Mouse (Mus musculus) neural tube, embryonic 13.5 days (tissue): Measurements from ENCODE around the gene Tulp4. TPM values are rescaled to one million over a fixed set of nuclear protein-coding genes. Genes with fewer than 3 reads are reported as not detected.

Source experiments
- ATAC-seq: fragments of 200-750 bp; cut with Nextera tagmentation; 2 replicates; pipeline ENCODE4 v1.8.0; 2017; ENCODE audit warnings: low read depth, mild to moderate bottlenecking, moderate TSS enrichment, moderate library complexity
- H3K27ac ChIP-seq: fragments of 300-500 bp; sonication (generic); replicated peaks from 2 replicates; pipeline ENCODE4 v1.5.1; 2015; ENCODE audit warnings: moderate library complexity, mild to moderate bottlenecking, inconsistent platforms
- H3K27me3 ChIP-seq: fragments of 300-500 bp; sonication (generic); 2 replicates; pipeline ENCODE4 v1.6.1; 2015; ENCODE audit warnings: mild to moderate bottlenecking, inconsistent platforms
- H3K36me3 ChIP-seq: fragments of 300-500 bp; sonication (generic); 2 replicates; pipeline ENCODE4 v1.6.1; 2015; ENCODE audit warnings: mild to moderate bottlenecking, inconsistent platforms
- H3K4me1 ChIP-seq: fragments of 300-500 bp; sonication (generic); replicated peaks from 2 replicates; pipeline ENCODE4 v1.6.1; 2015; ENCODE audit warnings: inconsistent platforms
- H3K4me2 ChIP-seq: fragments of 300-500 bp; sonication (generic); 2 replicates; pipeline ENCODE4 v1.6.1; 2015; ENCODE audit warnings: inconsistent platforms, mild to moderate bottlenecking, moderate library complexity
- H3K4me3 ChIP-seq: fragments of 300-500 bp; sonication (generic); 2 replicates; pipeline ENCODE4 v1.5.1; 2015; ENCODE audit warnings: mild to moderate bottlenecking, inconsistent platforms
- H3K9ac ChIP-seq: fragments of 300-500 bp; sonication (generic); 2 replicates; pipeline ENCODE4 v1.6.1; 2015; ENCODE audit warnings: moderate library complexity, mild to moderate bottlenecking, inconsistent platforms
- H3K9me3 ChIP-seq: fragments of 300-500 bp; sonication (generic); 2 replicates; pipeline ENCODE4 v1.6.1; 2016; ENCODE audit warnings: inconsistent platforms
- WGBS: fragments of 180-500 bp; shearing (Covaris S2); methylation state at CpG from one replicate; pipeline ENCODE4 v1.1.7; 2015; 5-methylcytosine and 5-hydroxymethylcytosine counted together
- polyA plus RNA-seq: library from polyadenylated mRNA; unstranded; fragments of >200 nt; fragmentation: Nextera tagmentation; extraction: Ambion mirVana; gene quantifications from 2 replicates; pipeline ENCODE4 v1.2.1, GENCODE M21; 2015

The Tulp4 gene
- polyA plus RNA-seq, 1 experiment from 2014 or later = 145 TPM

- H3K4me1 ChIP-seq = peaks cover 8% of the 10 kb centered on the region; the same call in 1 of the 2 replicates
- no peak overlapping the region for H3K4me2 ChIP-seq
- no peaks in the 10 kb centered on the region for H3K36me3 ChIP-seq
- no peak for ATAC-seq
- 89% methylated on average over 3 of the region's 3 CpGs for WGBS
- no peak overlapping the region for H3K4me3 ChIP-seq
- H3K27me3 ChIP-seq = 0 out of 2 replicates have a peak, but pooled peaks cover 3% of the 10 kb centered on the region
- no peak overlapping the region for H3K9ac ChIP-seq
- H3K9me3 ChIP-seq = no peaks in the 10 kb centered on the region
- no peak overlapping the region for H3K27ac ChIP-seq
These were observed 4.0 kb upstream of the Tulp4 start for GRCm38 (mm10) chr17:6102287-6102686.

- no peak overlapping the region for H3K9ac ChIP-seq
- WGBS = 84% methylated on average over 6 of the region's 6 CpGs
- no peak overlapping the region for H3K4me2 ChIP-seq
- no peaks in the 10 kb centered on the region for H3K36me3 ChIP-seq
- H3K9me3 ChIP-seq = no peaks in the 10 kb centered on the region
- 0 out of 2 replicates have a peak, but pooled peaks cover 3% of the 10 kb centered on the region for H3K27me3 ChIP-seq
- no peak overlapping the region for H3K4me3 ChIP-seq
- peaks cover 18% of the 10 kb centered on the region for H3K4me1 ChIP-seq
- no peak for ATAC-seq
- H3K27ac ChIP-seq = no peak overlapping the region
These were observed 2.7 kb upstream of the Tulp4 start for GRCm38 (mm10) chr17:6103566-6103965.

- peak overlapping the region; percentile 99 for H3K27ac ChIP-seq
- peaks cover 12% of the 10 kb centered on the region for H3K36me3 ChIP-seq
- H3K27me3 ChIP-seq = 0 out of 2 replicates have a peak, but pooled peaks cover 3% of the 10 kb centered on the region
- 0% methylated on average over 31 of the region's 50 CpGs for WGBS
- H3K4me1 ChIP-seq = peaks cover 45% of the 10 kb centered on the region
- peak overlapping the region; percentile 99 for H3K9ac ChIP-seq
- peak overlapping the region; percentile 87 for H3K4me2 ChIP-seq
- no peaks in the 10 kb centered on the region for H3K9me3 ChIP-seq
- ATAC-seq = peak; percentile 66
- peak overlapping the region; percentile 85 for H3K4me3 ChIP-seq
These were observed 871 bp downstream of the Tulp4 start for GRCm38 (mm10) chr17:6107015-6107601.

GRCm38 (mm10) chr17:6108175-6108574, 1.9 kb downstream of the Tulp4 start:
- peak overlapping the region; percentile 99; the same call in 1 of the 2 replicates for H3K27ac ChIP-seq
- H3K4me2 ChIP-seq = peak overlapping the region; percentile 87
- H3K4me1 ChIP-seq = peaks cover 45% of the 10 kb centered on the region
- H3K4me3 ChIP-seq = peak overlapping the region; percentile 85
- peaks cover 14% of the 10 kb centered on the region for H3K36me3 ChIP-seq
- no peaks in the 10 kb centered on the region for H3K9me3 ChIP-seq
- H3K27me3 ChIP-seq = 0 out of 2 replicates have a peak, but pooled peaks cover 3% of the 10 kb centered on the region
- peak overlapping the region; percentile 99 for H3K9ac ChIP-seq
- WGBS = 44% methylated on average over 7 of the region's 7 CpGs
- ATAC-seq = no peak

- Histone ChIP-seq H3K4me1 (peaks cover 37% of the 10 kb centered on the region), H3K27me3 (no peaks in the 10 kb centered on the region), H3K36me3 (peaks cover 18% of the 10 kb centered on the region), H3K27ac (no peak overlapping the region), H3K9me3 (no peaks in the 10 kb centered on the region), H3K4me3 (no peak overlapping the region), H3K9ac (no peak overlapping the region), H3K4me2 (no peak overlapping the region)
- no peak for ATAC-seq
- WGBS = 82% methylated on average over 3 of the region's 3 CpGs
These were observed 4.7 kb downstream of the Tulp4 start for GRCm38 (mm10) chr17:6110956-6111355.

GRCm38 (mm10) chr17:6113653-6114052, 7.4 kb downstream of the Tulp4 start:
- 92% methylated on average over 6 of the region's 6 CpGs for WGBS
- Histone ChIP-seq H3K4me1 (peaks cover 42% of the 10 kb centered on the region), H3K27me3 (no peaks in the 10 kb centered on the region), H3K27ac (no peak overlapping the region), H3K9ac (no peak overlapping the region), H3K4me2 (no peak overlapping the region), H3K36me3 (peaks cover 23% of the 10 kb centered on the region), H3K4me3 (no peak overlapping the region), H3K9me3 (no peaks in the 10 kb centered on the region)
- ATAC-seq = no peak

- Histone ChIP-seq H3K9me3 (no peaks in the 10 kb centered on the region), H3K4me3 (no peak overlapping the region), H3K4me2 (no peak overlapping the region), H3K27me3 (no peaks in the 10 kb centered on the region), H3K9ac (no peak overlapping the region), H3K36me3 (peaks cover 18% of the 10 kb centered on the region), H3K27ac (no peak overlapping the region), H3K4me1 (peaks cover 34% of the 10 kb centered on the region)
- WGBS = 95% methylated on average over 9 of the region's 9 CpGs
- no peak for ATAC-seq
These were observed 8.8 kb downstream of the Tulp4 start for GRCm38 (mm10) chr17:6115085-6115484.

- H3K9me3 ChIP-seq = no peaks in the 10 kb centered on the region
- H3K36me3 ChIP-seq = peaks cover 15% of the 10 kb centered on the region
- 63% methylated on average over 4 of the region's 4 CpGs for WGBS
- ATAC-seq = no peak
- H3K9ac ChIP-seq = no peak overlapping the region
- no peak overlapping the region for H3K27ac ChIP-seq
- no peak overlapping the region for H3K4me3 ChIP-seq
- no peaks in the 10 kb centered on the region for H3K27me3 ChIP-seq
- H3K4me2 ChIP-seq = no peak overlapping the region
- peaks cover 22% of the 10 kb centered on the region; the same call in 1 of the 2 replicates for H3K4me1 ChIP-seq
These were observed 11.0 kb downstream of the Tulp4 start for GRCm38 (mm10) chr17:6117148-6117725.

- WGBS = 88% methylated on average over 3 of the region's 3 CpGs
- H3K27ac ChIP-seq = no peak overlapping the region
These were observed 11.7 kb downstream of the Tulp4 start for GRCm38 (mm10) chr17:6117917-6118316.

GRCm38 (mm10) chr17:6118861-6119260, 12.6 kb downstream of the Tulp4 start:
- Histone ChIP-seq H3K9me3 (no peaks in the 10 kb centered on the region), H3K27me3 (no peaks in the 10 kb centered on the region), H3K36me3 (peaks cover 30% of the 10 kb centered on the region), H3K4me1 (peaks cover 22% of the 10 kb centered on the region; the same call in 1 of the 2 replicates), H3K27ac (no peak overlapping the region), H3K9ac (no peak overlapping the region), H3K4me3 (no peak overlapping the region), H3K4me2 (no peak overlapping the region)
- WGBS = 90% methylated on average over 4 of the region's 4 CpGs
- ATAC-seq = 0 out of 2 replicates have a peak, but pooled peaks have one; percentile 23

More at GRCm38 (mm10) chr17:6117917-6118316, 11.7 kb downstream of the Tulp4 start:
- H3K27me3 ChIP-seq = no peaks in the 10 kb centered on the region
- H3K4me3 ChIP-seq = no peak overlapping the region
- peaks cover 22% of the 10 kb centered on the region; the same call in 1 of the 2 replicates for H3K4me1 ChIP-seq
- peaks cover 21% of the 10 kb centered on the region for H3K36me3 ChIP-seq
- H3K4me2 ChIP-seq = no peak overlapping the region
- no peaks in the 10 kb centered on the region for H3K9me3 ChIP-seq
- no peak for ATAC-seq
- H3K9ac ChIP-seq = no peak overlapping the region

GRCm38 (mm10) chr17:6123776-6124175, 17.5 kb downstream of the Tulp4 start:
- 86% methylated on average over 4 of the region's 4 CpGs for WGBS
- Histone ChIP-seq H3K36me3 (peaks cover 38% of the 10 kb centered on the region), H3K4me2 (no peak overlapping the region), H3K4me1 (0 out of 2 replicates have a peak, but pooled peaks cover 5% of the 10 kb centered on the region), H3K27me3 (no peaks in the 10 kb centered on the region), H3K9me3 (no peaks in the 10 kb centered on the region), H3K9ac (no peak overlapping the region), H3K27ac (no peak overlapping the region), H3K4me3 (no peak overlapping the region)
- ATAC-seq = no peak

GRCm38 (mm10) chr17:6125441-6125840, 19.2 kb downstream of the Tulp4 start:
- no peak for ATAC-seq
- WGBS = 96% methylated on average over 3 of the region's 3 CpGs

More at GRCm38 (mm10) chr17:6125441-6125840, 19.2 kb downstream of the Tulp4 start:
- H3K9ac ChIP-seq = no peak overlapping the region
- H3K36me3 ChIP-seq = peaks cover 38% of the 10 kb centered on the region
- H3K27ac ChIP-seq = no peak overlapping the region
- no peak overlapping the region for H3K4me3 ChIP-seq
- H3K4me2 ChIP-seq = no peak overlapping the region
- H3K9me3 ChIP-seq = no peaks in the 10 kb centered on the region
- no peaks in the 10 kb centered on the region for H3K4me1 ChIP-seq
- H3K27me3 ChIP-seq = no peaks in the 10 kb centered on the region
